Mouse (Mus musculus): ENCODE measurements around the gene Btg2.

DNA sequence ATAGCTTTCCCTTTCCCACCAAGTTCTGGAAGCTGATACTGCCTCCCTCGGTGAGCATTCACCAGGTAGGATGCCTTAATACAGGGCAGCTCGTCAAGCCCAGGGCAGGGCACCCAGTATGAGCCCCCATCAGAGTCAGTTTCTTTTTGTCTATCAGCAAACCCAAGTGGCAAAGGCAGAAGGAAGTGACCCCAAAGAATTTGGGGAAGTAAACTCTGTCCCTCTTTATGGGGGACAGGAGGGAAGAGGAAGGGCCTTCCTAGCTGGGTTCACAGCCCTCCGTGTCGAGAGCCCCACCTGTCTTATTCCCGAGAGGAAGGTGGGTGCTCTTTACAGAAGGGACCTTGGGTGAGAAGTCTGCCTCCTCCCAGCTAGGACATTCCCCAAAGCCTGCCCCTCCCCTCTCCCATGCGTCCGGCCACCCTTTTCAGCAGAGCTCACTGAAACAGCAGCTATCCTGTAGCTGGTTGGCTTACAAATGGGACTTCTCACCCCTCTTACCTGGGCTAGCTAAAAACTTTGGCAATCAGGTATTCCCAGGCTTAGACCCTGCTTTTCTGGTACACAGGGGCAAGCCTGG, 16.2 kb upstream of the Btg2 start:
- TF ChIP-seq CTCF (IDR thresholded peaks at IDR 0.05; ENCODE audit: borderline replicate concordance, control insufficient read depth, extremely low read depth, insufficient read depth, low read length, poor library complexity) (no peak), POLR2A (IDR thresholded peaks at IDR 0.05; ENCODE audit: control insufficient read depth, extremely low read depth, insufficient read depth, low read length, poor library complexity) (no peak)
